Mouse (Mus musculus) liver, adult 2 months (tissue): Measurements from ENCODE around the gene Prkce. TPM values are rescaled to one million over a fixed set of nuclear protein-coding genes. Genes with fewer than 3 reads are reported as not detected.

Experiments used
- DNase-seq: peaks from one replicate; pipeline ENCODE4 v3.0.0-alpha.2; 2011; ENCODE audit warnings: low read depth, low spot score; ENCODE audit errors: extremely low read depth
- H3K27ac ChIP-seq: fragments of 200-500 bp; replicated peaks from 2 replicates; pipeline ENCODE4 v1.5.1; 2012; ENCODE audit warnings: low read depth, mild to moderate bottlenecking, control low read depth, inconsistent platforms, low read length; ENCODE audit not compliant: insufficient read depth
- H3K27me3 ChIP-seq: fragments of 200-500 bp; 2 replicates; pipeline ENCODE4 v1.6.1; 2012; ENCODE audit warnings: mild to moderate bottlenecking, moderate library complexity, low read length, inconsistent platforms; ENCODE audit not compliant: control insufficient read depth, insufficient read depth
- H3K36me3 ChIP-seq: fragments of 200-500 bp; 2 replicates; pipeline ENCODE4 v1.6.1; 2012; ENCODE audit warnings: low read length, inconsistent platforms; ENCODE audit not compliant: control insufficient read depth, insufficient read depth
- H3K4me1 ChIP-seq: fragments of 200-500 bp; 2 replicates; pipeline ENCODE4 v1.6.1; 2011; ENCODE audit warnings: low read length; ENCODE audit not compliant: control insufficient read depth, insufficient read depth
- H3K4me3 ChIP-seq: fragments of 200-500 bp; 2 replicates; pipeline ENCODE4 v1.5.1; 2011; ENCODE audit warnings: low read depth, mild to moderate bottlenecking, control low read depth, low read length, moderate library complexity; ENCODE audit not compliant: insufficient read depth
- H3K79me2 ChIP-seq: fragments of 200-500 bp; 2 replicates; pipeline ENCODE4 v1.6.1; 2012; ENCODE audit warnings: inconsistent platforms, mild to moderate bottlenecking, low read length, moderate library complexity; ENCODE audit not compliant: control insufficient read depth, insufficient read depth
- H3K9ac ChIP-seq: fragments of 200-500 bp; 2 replicates; pipeline ENCODE4 v1.6.1; 2012; ENCODE audit warnings: low read depth, mild to moderate bottlenecking, control low read depth, inconsistent platforms, low read length
- CTCF ChIP-seq: fragments of 200-500 bp; IDR thresholded peaks from 2 replicates; pipeline ENCODE4 v1.5.1; 2011; ENCODE audit warnings: low read depth, low read length, control low read depth
- POLR2A ChIP-seq: fragments of 200-500 bp; IDR thresholded peaks from 2 replicates; pipeline ENCODE4 v1.6.1; 2011; ENCODE audit warnings: low read length, control low read depth; ENCODE audit not compliant: insufficient read depth; ENCODE audit errors: extremely low read depth
- WGBS: fragments of 180-500 bp; shearing (Covaris S2); methylation state at CpG from one replicate; pipeline ENCODE4 v1.1.7; 2018; 5-methylcytosine and 5-hydroxymethylcytosine counted together
- polyA plus RNA-seq: library from polyadenylated mRNA; depleted of rRNA; stranded (reverse); fragments of >200 nt; gene quantifications from 2 replicates; pipeline ENCODE4 v1.2.3, GENCODE M21; 2012; rRNA removed
- total RNA-seq: library from RNA; depleted of rRNA; stranded (reverse); fragments of >200 nt; gene quantifications from 2 replicates; pipeline ENCODE4 v1.2.3, GENCODE M21; 2014; rRNA removed

The Prkce gene
- total and polyA plus RNA-seq, 2 experiments = 2.0 to 6.4 TPM

GRCm38 (mm10) chr17:86705236-86705635, 537.7 kb downstream of the Prkce start:
- no peaks in the 10 kb centered on the region for H3K79me2 ChIP-seq
- no peaks in the 10 kb centered on the region for H3K27me3 ChIP-seq
- H3K9ac ChIP-seq = no peak overlapping the region
- no peak overlapping the region for H3K27ac ChIP-seq
- TF ChIP-seq CTCF (no peak), POLR2A (no peak)
- WGBS = 83% methylated on average over 3 of the region's 3 CpGs
- no peak for DNase-seq
- no peaks in the 10 kb centered on the region; the same call in 1 of the 2 replicates for H3K36me3 ChIP-seq
- H3K4me1 ChIP-seq = 0 out of 2 replicates have a peak, but pooled peaks cover 4% of the 10 kb centered on the region
- H3K4me3 ChIP-seq = no peak overlapping the region

GRCm38 (mm10) chr17:86706467-86706866, 538.9 kb downstream of the Prkce start:
- no peaks in the 10 kb centered on the region for H3K27me3 ChIP-seq
- H3K27ac ChIP-seq = no peak overlapping the region
- H3K4me1 ChIP-seq = peaks cover 10% of the 10 kb centered on the region; the same call in 1 of the 2 replicates
- no peaks in the 10 kb centered on the region for H3K79me2 ChIP-seq
- WGBS = 75% methylated on average over 1 of the region's 1 CpGs
- H3K9ac ChIP-seq = no peak overlapping the region
- H3K4me3 ChIP-seq = no peak overlapping the region
- no peaks in the 10 kb centered on the region; the same call in 1 of the 2 replicates for H3K36me3 ChIP-seq
- TF ChIP-seq CTCF (no peak), POLR2A (no peak)
- DNase-seq = no peak

Other genes with a start within 250 kb of the Prkce start
- 12.8 and 20.9 TPM in 2 replicates for gene Srbd1, start 22.6 kb upstream of the Prkce start, total RNA-seq
- gene Srbd1, start 22.6 kb upstream of the Prkce start, polyA plus RNA-seq = 2.1 and 2.6 TPM in 2 replicates